Mouse (Mus musculus): ENCODE measurements at regions not wholly inside any gene's neighbourhood (a gene's known extent, or its start where the extent isn't known, plus 50 kb on each side); places are given as distances from the start of the nearest gene placed in this dataset.

- DNase-seq: no peak
These were observed 374.0 kb downstream of the Dhx35 start for GRCm38 (mm10) chr2:159168553-159169064.

GRCm38 (mm10) chr2:159196156-159196555 is 401.5 kb downstream of the Dhx35 start:
- no peak for DNase-seq

GRCm38 (mm10) chr2:159232266-159232665 is 437.7 kb downstream of the Dhx35 start:
- DNase-seq: no peak

- DNase-seq: no peak
These were observed 440.4 kb downstream of the Dhx35 start for GRCm38 (mm10) chr2:159235000-159235399.

- peak; percentile 3 for DNase-seq
These were observed 455.5 kb downstream of the Dhx35 start for GRCm38 (mm10) chr2:159250065-159250464.

- DNase-seq: no peak
These were observed 456.5 kb downstream of the Dhx35 start for GRCm38 (mm10) chr2:159250993-159251665.

- no peak for DNase-seq
These were observed 475.8 kb downstream of the Dhx35 start for GRCm38 (mm10) chr2:159270221-159271080.

GRCm38 (mm10) chr2:159278896-159279295 is 484.3 kb downstream of the Dhx35 start:
- DNase-seq: no peak

GRCm38 (mm10) chr2:159281558-159282320 is 487.1 kb downstream of the Dhx35 start:
- no peak for DNase-seq

GRCm38 (mm10) chr2:159284100-159284499 is 489.5 kb downstream of the Dhx35 start:
- DNase-seq: peak; percentile 25

- no peak for DNase-seq
These were observed 490.1 kb downstream of the Dhx35 start for GRCm38 (mm10) chr2:159284525-159285189.

- no peak for DNase-seq
These were observed 493.5 kb downstream of the Dhx35 start for GRCm38 (mm10) chr2:159287996-159288563.

- no peak for DNase-seq
These were observed 495.5 kb downstream of the Dhx35 start for GRCm38 (mm10) chr2:159290081-159290480.

GRCm38 (mm10) chr2:159307001-159307400 is 512.4 kb downstream of the Dhx35 start:
- DNase-seq: no peak

- no peak for DNase-seq
These were observed 540.1 kb downstream of the Dhx35 start for GRCm38 (mm10) chr2:159334711-159335110.

- DNase-seq: no peak
These were observed 542.0 kb downstream of the Dhx35 start for GRCm38 (mm10) chr2:159336646-159337045.

- no peak for DNase-seq
These were observed 549.3 kb downstream of the Dhx35 start for GRCm38 (mm10) chr2:159343624-159344560.

- DNase-seq: no peak
These were observed 559.6 kb downstream of the Dhx35 start for GRCm38 (mm10) chr2:159354247-159354646.

- no peak for DNase-seq
These were observed 561.9 kb downstream of the Dhx35 start for GRCm38 (mm10) chr2:159356503-159356902.

- no peak for DNase-seq
These were observed 566.8 kb downstream of the Dhx35 start for GRCm38 (mm10) chr2:159361371-159361770.

- no peak for DNase-seq
These were observed 598.3 kb downstream of the Dhx35 start for GRCm38 (mm10) chr2:159392865-159393264.
